Mouse (Mus musculus) spleen, adult 2 months (tissue): ENCODE results near the gene Clec12b.

Experiments used
- CTCF ChIP-seq: fragments of 200-500 bp; IDR thresholded peaks from 2 replicates; pipeline ENCODE4 v1.5.1; 2011; ENCODE audit warnings: mild to moderate bottlenecking, inconsistent platforms; ENCODE audit not compliant: insufficient read depth, insufficient read length, insufficient replicate concordance; ENCODE audit errors: extremely low read depth
- POLR2A ChIP-seq: fragments of 200-500 bp; IDR thresholded peaks from 2 replicates; pipeline ENCODE4 v1.6.1; 2011; ENCODE audit warnings: low read depth, low read length, inconsistent platforms

DNA sequence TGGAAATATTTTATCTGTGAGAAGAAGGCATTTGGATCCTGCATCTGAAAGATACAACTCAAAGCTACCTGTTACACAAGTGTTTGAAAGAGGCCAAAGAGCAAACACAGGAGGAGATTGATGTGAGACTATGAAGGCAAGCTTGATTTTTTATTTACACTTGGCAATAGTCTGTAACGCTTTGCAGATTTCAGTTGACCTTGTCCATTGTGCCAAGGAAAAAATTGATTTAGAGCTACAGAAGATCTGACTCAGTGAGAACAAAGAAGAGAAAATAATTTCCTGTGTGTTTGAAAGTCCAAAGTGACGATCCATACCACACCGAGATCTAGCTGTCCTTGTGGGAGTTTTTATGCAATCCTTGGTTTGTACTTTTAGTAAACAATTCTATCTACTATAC, 36.6 kb upstream of the Clec12b start:
- TF ChIP-seq CTCF (no peak), POLR2A (no peak)
